Mouse (Mus musculus): ENCODE results near the gene Tmprss11f.

GRCm38 (mm10) chr5:86518500-86518899, 113.7 kb downstream of the Tmprss11f start, which contains the start of gene Tmprss11g:
- no peak for TF ChIP-seq CTCF (IDR thresholded peaks at IDR 0.05; ENCODE audit: borderline replicate concordance, control insufficient read depth, extremely low read depth, insufficient read depth, low read length, poor library complexity)
- no peak for TF ChIP-seq POLR2A (IDR thresholded peaks at IDR 0.05; ENCODE audit: control insufficient read depth, extremely low read depth, insufficient read depth, low read length, poor library complexity)
